Mouse (Mus musculus): ENCODE measurements around the gene Lalba.
"Not testable (repeated sequence)": the region's sequence is repeated elsewhere in the genome, so short reads cannot be mapped to it uniquely, and the experiment has no call there.

Lalba gene

DNA sequence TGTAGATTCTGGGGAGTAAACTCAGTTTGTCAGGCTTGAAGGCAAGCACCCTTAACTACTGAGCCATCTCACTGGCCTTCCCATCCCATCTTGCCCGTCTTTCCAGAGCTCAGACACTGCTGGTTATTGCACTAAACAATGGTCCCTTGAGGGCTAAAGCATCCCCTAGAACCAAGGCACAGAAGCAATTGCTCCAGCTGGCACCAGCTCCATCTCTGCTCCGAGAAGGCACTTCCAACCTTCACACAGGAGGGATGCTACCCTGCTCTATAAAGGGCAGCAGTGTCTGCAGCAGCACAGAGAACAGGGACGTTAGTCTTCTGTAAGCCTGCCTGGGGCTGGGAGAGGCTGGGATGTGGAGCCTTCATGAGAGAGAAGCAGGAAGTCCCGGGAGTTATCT, 9.6 kb upstream of the Lalba start, which contains the start of gene Olfr279:
Gene Olfr279 (plus strand): TSS at position 301 of the 400 bp plus-strand sequence.
- in situ Hi-C loops (cut with MboI, MseI), result no loop called here

DNA sequence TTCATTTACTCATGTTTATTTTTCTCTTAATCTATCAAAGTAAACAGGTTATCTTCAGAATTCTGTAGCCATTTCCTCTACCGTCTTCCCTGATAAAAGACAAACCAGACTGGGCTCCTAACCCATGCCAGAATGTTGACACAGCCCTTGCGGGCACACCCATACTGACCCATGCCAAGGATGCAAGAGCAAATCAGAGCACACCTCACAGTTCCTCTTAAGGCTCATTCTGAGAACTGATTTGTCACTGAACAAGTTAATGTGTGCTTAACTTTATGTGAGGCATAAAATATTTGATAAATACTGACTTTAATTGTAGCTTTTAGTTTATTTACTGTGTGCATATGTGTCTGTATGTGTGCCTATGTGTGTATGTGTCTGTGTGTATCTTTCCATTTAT, 8.8 kb upstream of the Lalba start:
- in situ Hi-C loops (cut with MboI, MseI), result no loop called here

DNA sequence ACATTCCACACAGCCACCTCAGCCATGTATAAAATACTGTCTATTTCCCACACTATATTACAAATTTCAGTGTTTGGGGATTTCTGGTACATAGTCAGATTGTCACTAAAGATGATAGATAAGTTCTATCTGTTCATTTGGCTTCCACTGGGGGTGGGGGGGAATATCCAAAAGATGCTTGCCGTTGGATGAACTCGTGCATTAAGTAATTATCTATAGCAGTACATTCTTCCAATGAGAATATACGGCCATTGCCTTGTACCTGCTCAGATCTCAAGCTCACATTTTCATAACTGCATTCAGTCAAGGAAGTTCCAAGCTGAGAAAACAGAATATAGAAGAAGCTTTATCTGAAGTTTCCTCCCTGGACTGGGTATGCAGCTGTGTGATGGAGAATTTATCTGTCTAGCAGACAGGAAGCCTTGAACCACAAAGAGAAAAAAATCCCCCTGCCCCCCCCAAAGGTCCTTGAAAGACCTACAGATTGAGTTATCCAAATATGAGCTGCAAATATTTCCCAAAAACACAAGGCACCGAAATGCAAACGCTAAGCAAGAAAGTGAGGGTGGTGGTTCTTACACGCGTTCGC, 4.0 kb upstream of the Lalba start:
- in situ Hi-C loops (cut with MboI, MseI), result no loop called here

DNA sequence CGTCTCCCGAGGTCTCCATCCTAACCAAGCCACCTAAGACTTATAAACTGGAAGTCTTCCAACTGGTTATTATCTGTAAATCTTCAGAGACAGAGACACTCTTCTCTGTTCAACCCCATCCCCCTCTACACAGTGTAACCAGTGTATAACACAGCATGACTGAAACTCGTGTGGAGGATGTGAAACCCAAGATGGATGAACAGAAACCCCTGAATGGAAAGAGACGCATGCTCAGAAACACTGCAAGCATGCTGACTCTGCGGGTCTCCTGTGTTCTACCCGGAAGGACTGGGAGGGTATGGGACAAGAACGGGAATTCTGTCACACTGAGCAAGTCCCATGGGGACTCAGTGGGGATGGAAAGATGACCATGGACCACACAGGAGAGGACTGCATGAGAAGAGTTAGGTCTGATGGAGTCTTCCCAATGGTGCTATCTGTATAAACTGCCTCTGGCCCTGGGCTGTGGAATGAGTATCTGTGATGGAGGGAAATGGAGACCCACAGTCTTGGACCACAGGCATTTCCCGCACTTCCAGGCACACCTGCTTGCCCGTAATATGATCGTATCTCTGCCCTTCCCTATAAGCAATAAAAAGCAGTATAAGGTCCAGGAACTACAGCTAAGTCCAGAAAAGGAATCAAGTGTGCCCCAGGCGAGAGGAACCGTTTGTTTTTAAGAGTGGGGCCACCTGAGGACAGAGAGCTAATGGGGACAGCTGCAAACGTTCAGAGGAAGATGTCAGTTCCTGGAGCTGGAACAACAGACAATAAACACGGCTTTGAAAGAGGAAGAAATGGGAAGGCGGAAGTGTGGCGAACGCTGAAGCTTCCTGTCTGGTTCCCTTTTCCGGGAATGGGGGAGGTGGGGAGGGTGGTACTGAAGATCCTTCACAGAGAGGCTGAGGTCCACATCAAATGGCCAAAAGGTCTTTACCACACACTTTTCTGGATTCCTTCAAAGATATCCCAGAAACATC, 1.7 kb upstream of the Lalba start:
- in situ Hi-C loops (cut with MboI, MseI), result no loop called here

DNA sequence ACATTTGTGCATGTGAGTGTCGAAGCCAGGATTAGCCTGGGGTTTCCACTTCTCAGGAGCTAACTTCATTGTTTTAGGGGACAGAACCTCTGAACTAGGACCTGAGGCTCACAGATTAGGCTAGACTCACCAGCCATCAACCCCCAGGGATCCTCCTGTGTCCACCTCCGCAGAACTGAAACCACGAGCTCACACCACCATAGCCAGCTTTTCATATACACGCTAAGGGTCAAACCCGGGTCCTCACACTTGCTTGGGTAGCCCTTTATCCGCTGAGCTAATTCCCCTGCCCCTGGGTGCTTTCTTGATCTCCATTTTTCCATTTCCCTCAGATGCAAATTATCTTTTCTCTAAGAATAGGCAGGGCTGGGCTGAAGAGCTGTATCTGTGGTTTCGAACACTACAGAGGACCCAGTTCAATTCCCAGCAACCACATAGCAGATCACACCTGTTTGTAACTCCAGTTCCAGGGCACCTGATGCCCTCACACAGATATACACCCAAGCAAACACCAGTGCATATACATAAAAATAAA, 2.9 kb downstream of the Lalba start:
- in situ Hi-C loops (cut with MboI, MseI), result loop anchor here (10.0 kb wide), 2 partner anchors 465 to 595 kb away; no protein-coding TSS in a partner anchor

DNA sequence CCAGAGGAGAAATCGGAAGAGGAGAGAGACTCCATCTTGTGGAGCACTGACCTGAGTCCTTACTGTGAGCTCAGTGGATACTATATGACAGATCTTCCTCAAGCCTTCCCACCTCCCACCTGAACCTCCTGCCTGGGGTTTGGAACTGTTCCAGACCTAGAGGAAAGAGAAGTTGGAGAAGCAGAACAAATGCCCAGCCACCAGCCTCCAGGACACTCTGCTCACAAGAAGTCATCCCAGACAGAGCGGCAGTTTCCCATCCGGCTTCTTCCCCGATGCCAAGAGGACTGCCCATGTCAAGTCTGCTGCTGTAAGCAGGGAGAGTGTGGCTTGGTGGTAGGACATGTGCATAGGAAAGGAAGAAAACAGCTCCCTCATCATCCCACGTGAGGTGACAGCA, 6.2 kb downstream of the Lalba start:
- in situ Hi-C loops (cut with MboI, MseI), result loop anchor here (10.0 kb wide), 2 partner anchors 461 to 591 kb away; no protein-coding TSS in a partner anchor

DNA sequence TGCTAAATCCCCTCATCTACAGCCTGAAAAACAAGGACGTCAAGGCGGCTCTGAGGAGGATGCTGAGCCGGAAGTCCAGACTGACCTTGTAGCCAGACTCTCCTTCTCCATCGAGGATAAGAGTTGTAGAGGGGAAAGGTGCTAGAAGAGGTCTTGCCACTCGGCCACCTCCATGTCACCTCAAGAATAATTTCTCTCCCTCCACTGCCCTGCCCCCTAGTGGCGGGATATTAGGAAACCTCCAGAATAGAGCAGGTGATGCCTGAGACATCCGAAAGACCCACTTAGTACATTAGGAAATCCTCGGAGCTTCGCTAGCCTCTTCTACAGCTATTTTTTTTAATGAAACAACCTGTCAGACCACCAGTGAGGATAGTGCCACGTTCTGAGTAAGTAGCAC, 7.1 kb downstream of the Lalba start:
- in situ Hi-C loops (cut with MboI, MseI), result loop anchor here (10.0 kb wide), 2 partner anchors 461 to 591 kb away; no protein-coding TSS in a partner anchor

DNA sequence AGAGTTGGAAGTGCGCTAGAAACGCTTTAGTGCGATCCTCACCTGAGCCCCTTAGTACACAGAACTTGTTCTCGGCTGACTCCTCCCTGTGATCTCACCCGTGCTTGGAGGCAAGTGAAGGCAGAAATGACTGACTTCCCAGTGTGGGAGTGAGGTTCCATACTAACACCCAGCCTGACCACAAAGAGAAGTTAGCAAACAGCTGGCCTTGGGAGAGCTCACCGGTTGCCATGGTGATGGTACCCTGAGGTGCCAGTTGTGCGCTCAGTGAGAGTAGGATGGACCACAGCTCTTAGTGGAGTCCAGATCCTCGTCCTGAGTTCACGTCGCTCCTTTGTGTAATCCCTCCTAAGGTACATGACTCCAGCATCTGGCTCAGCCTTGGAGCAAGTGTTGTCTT, 7.6 kb downstream of the Lalba start:
- in situ Hi-C loops (cut with MboI, MseI), result loop anchor here (10.0 kb wide), 2 partner anchors 460 to 590 kb away; no protein-coding TSS in a partner anchor

DNA sequence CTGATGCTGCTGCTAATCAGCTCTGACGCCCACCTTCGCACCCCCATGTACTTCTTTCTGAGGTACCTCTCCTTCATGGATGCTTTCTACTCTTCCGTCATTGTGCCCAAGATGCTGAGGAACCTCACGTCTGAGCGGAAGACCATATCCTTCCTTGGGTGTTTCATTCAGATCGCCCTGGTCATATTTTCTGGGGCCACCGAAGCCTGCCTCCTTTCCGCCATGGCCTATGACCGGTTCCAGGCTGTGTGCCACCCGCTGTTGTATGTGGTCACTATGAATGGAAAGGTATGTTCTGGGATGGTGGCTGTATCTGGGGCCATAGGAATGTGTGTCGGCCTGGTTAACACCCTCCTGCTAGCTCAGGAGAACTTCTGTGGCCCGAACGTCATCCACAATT, 11.0 kb downstream of the Lalba start:
- in situ Hi-C loops (cut with MboI, MseI), result loop anchor here (10.0 kb wide), 2 partner anchors 457 to 587 kb away; no protein-coding TSS in a partner anchor

DNA sequence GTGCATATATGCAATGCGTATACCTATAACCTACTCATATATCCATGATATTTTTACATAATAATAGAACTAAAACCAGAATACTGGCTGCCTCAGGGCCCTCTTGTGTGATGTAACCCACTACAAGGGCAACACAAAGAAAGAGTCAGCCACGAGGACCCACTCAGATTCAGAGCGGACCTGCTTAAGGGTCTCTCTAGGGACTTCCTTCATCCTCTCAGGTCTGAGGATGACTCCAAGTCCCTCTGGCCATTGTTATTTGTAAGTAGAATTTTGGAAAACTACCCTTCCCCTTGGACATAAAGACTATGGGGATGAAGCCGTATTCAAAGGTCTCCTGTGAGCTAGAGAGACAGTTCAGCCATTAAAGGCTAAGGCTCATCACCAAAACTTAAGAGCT, 12.9 kb downstream of the Lalba start, which contains the start of gene OR5BS1P:
Gene OR5BS1P (plus strand): TSS at position 301 of the 400 bp plus-strand sequence.
- in situ Hi-C loops (cut with MboI, MseI), result no loop called here

DNA sequence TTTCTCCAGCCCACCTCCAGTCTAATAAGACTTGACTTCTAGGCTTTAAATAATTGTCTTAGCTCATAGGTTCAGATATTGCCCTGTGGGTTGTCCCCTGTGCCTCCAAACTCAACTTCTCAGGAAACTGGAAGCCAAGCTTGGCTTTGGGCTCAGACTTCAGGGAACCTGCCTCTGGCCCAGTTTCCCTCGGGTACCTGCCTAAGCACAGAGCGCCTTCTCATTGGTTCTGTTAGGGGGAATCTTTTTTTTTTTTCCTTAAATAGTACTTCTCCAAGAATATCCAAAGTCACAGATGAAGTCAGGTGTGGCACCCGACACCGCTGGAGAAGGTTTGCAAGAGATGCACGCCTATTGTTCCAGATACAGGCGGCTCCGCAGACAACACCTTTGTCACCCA, 30.2 kb downstream of the Lalba start, which contains the start of gene Olfr281:
Gene Olfr281 (plus strand): TSS at position 301 of the 400 bp plus-strand sequence.
- in situ Hi-C loops (cut with MboI, MseI), result no loop called here

DNA sequence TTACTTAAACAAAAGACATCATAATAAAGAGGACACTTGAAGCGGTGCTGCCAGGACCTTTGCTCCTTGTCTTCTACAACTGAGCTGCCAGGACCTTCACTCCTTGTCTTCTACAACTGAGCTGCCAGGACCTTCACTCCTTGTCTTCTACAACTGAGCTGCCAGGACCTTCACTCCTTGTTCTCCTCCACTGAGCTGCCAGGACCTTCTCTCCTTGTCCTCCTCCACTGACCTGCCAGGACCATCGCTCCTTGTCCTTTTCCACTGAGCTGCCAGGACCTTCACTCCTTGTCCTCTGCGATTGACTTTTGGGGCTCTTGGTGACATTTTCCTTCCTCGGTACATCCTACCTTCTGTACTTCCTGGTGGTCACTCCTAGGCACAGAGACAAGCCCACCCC, 34.0 kb downstream of the Lalba start:
- in situ Hi-C loops (cut with MboI, MseI), result no loop called here

DNA sequence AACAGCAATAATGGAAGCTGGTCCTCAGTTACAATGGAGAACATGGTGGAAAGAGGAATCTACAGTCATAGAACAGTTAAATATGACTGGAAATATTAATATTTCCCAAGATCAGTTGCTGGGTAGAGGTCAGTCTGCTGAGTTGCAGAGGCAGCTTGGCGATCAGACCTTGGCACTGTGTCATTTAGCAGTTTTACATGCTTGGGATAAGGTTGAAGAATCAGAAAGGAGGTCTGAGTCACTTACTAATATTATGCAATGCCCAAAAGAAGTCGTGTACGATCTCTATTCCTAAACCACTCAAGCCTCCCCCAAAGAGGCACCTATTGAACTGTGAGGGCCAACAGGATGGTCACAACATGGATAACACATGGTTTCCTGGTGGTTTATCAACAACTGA, 38.0 kb downstream of the Lalba start:
- in situ Hi-C loops (cut with MboI, MseI), result no loop called here

DNA sequence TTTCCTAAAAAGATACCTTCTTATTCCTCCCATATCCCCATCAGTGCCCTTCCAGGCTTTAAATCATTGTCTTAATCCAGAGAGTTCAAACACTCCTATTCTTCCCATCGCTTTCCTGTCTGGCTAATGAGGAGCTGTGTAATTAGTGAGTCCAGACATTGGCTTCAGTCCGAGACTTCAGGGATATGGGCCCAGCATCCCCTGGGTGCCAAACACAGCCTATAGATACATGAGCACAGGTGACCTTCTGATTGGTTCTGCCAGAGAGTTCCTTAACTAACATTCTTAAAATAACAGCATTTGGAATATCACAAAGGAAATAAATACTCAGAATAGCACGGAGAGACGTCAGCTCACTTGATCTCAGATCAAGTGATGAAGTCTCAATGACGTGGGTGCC, 51.6 kb downstream of the Lalba start, which contains the start of gene Olfr282:
Gene Olfr282 (plus strand): TSS at position 301 of the 400 bp plus-strand sequence.
- in situ Hi-C loops (cut with MboI, MseI), result not testable (repeated sequence)
